Mouse (Mus musculus): ENCODE measurements at regions not wholly inside any gene's neighbourhood (a gene's known extent, or its start where the extent isn't known, plus 50 kb on each side); places are given as distances from the start of the nearest gene placed in this dataset.
A peak's percentile ranks its signal among the peaks of the same experiment; 100 is the strongest.

DNA sequence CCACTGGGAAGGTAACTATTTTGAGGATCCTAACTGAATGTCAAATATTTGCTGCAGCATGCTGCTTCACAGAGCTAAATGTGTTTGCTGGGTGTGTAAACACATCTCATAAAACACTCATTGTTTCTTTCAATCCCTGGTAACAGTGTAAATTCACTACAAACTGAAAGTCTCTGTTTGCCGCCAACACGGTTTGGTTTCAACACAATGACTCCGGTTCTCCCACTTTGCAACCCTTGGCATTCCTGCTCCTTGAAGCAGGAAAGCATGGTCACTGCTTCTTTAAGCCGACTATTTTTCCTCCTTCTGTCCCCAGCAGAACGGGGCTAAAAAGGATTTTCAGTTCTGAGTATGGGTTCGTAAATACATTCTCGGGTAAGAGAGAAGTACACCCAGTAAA, 328.3 kb downstream of the Klf6 start:
- no peak for DNase-seq

DNA sequence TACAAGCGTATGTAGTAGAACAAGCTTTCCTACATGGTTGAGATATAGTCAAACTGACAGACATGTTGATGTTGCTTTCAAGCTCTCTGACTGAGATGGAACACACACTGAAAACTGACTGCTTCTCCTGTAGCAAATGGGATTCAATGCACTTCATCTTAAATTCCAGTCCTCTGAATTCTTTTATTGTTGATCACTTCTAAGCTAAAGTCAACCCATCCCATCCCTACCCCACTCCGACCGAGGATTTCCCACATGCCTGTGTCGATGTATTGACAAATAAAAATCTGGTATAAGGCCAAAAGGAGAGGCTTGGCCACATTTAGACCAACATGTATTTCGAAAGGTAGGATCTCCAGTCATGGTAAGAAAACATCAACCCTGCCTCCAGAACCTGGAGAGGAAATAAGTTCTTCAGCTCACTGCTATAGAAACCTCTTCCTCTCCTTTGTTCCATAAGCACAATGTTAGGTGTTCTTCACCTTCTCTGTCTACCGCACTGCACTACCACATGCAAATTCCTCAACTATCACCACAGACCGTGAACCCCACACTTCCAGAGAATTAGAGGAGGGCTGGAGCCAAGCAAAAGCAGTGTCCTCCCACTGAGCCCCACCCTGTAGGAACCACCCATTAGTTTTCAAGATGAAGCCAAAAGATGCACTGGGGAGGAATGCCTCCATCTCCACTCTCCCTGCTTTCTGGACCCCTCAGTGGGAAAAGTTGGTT, 330.1 kb downstream of the Klf6 start:
- no peak for DNase-seq

DNA sequence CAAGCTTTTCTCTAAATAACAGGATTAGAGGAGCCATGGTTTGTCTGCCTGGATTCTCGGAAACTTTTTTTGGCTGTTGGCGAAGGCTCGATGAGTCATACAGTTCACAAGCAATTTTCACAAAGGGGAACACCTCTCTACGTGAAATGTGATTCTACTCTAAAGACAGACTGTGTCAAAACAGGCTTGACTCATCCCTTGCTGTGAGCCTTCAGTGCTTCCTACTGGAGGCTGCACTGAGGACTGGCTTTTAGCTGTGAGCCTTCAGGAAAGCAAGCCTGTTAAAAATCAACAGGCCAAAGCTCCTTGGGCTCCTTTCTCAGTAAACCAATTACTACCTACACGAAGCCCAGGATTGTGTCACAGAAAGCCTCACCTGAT, 330.6 kb downstream of the Klf6 start:
- DNase-seq: peak; percentile 26 to 39

GRCm38 (mm10) chr13:6196690-6197089, 335.4 kb downstream of the Klf6 start:
- DNase-seq: no peak

- no peak for DNase-seq
These were observed 337.8 kb downstream of the Klf6 start for GRCm38 (mm10) chr13:6199107-6199506.

- no peak for DNase-seq
These were observed 340.2 kb downstream of the Klf6 start for GRCm38 (mm10) chr13:6201516-6201915.

GRCm38 (mm10) chr13:6204801-6205200, 343.1 kb upstream of the Pitrm1 start:
- no peak for DNase-seq

DNA sequence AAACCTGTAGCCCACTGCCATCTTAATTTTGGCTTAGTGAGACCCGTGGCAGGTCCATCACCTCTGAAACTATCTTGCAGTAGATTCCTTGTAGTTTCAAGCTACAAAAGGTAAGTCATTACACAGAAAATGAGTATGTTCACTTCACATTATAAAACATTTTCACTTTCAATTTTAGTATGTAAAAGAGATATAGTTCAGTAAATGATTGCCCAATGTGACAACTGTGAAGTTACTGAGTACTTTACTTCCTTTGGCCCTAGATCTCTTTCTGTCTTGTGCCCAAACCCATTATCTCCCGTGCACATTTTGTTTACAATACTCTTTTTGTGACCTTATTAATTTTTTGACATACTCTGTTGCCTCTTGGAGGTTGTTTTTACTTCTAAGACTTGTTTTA, 335.4 kb upstream of the Pitrm1 start:
- DNase-seq: no peak

DNA sequence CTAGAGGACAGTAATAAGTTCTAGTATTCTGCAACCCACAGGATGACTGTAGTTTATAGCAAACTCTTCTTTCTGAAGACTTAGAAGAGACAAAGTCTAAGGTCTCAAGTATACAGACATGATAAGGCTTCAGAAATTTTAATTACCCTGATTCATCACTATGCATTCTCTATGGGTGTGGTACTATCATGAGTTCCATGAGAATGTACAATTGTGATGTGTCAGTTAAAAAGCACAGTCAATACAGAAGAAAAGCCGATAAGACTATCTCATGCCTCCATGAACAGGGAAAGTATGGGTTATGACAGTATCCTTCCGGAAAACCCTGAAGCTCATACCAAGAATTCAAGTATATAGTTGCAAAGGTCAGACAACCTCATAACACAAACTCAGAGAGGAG, 333.8 kb upstream of the Pitrm1 start:
- DNase-seq: no peak

- DNase-seq: peak in 1 of 2 experiments; percentile 25
These were observed 321.8 kb upstream of the Pitrm1 start for GRCm38 (mm10) chr13:6226087-6226643.

GRCm38 (mm10) chr13:6228278-6228677, 319.7 kb upstream of the Pitrm1 start:
- no peak for DNase-seq

- no peak for DNase-seq
These were observed 312.6 kb upstream of the Pitrm1 start for GRCm38 (mm10) chr13:6235394-6235793.

GRCm38 (mm10) chr13:6236503-6236902, 311.4 kb upstream of the Pitrm1 start:
- DNase-seq: no peak

GRCm38 (mm10) chr13:6237201-6237600, 310.7 kb upstream of the Pitrm1 start:
- DNase-seq: no peak

DNA sequence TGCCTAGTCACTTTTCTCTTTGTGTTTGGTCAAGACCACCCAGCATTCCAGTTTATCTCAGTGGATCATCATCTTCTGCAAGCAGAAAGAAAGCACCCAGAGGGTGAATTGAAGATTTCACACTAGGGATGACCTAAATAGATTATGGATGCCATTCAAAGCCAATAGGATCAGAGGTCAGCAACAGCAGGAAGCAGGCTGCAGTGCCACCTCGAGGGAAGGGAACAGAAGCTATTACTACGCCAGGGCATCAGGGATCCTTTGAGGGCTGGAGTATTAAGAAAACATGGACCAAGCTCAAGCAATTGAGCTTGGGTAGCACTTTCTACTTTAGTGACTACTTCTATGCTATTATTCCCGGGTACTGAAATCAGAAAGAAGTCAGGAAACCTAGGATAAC, 307.1 kb upstream of the Pitrm1 start:
- no peak for DNase-seq

DNA sequence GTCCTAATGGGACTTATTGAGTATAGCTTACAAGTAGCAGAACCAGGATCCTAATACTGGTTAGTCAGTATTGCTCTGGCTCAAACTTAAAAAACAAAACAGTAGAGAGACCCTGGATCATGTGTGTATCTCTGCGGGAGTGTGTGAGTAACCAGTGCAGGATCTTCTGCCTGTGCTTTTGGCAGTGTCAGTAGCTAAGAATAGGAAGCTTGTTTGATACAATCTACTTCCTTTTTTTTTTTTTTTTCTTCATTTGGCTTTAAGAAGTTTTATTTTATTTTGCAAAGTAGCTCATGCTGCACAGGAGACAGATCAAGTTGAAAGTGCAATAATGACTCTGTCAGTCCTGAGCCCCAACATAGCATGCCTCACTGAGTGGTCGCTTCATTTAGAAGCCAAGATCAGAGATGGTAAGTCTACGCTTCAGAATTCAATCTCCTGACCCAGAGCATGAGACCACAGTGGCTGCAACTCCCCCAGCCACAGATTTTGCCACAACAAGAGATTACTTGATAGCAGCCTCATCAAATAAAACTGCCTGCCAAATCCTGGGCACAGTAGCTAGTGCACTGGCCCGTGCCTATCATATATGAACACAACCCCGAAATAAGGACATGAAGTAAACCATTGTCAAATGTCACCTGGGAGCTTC, 306.4 kb upstream of the Pitrm1 start:
- no peak for DNase-seq

GRCm38 (mm10) chr13:6250106-6250505, 297.8 kb upstream of the Pitrm1 start:
- DNase-seq: no peak

- DNase-seq: no peak
These were observed 296.7 kb upstream of the Pitrm1 start for GRCm38 (mm10) chr13:6251025-6251862.

- no peak for DNase-seq
These were observed 295.8 kb upstream of the Pitrm1 start for GRCm38 (mm10) chr13:6252100-6252499.

DNA sequence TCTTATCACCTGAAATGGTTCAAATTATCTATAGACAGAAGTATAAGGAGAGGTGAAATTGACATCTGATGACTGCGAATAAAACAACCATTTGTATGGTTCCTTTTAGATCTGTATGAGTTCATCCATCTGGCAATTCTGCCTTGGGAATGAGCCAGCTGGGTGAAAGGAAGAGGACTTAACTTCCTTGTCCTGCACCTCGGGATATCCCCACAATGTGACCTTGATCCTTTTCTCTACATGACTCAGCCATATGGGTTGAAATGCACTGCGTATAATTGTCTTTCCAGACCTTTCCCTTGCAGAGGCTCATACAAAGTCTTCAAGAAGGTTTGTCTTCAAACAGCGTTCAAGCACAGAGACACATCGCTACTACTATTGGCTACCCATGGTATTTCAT, 292.6 kb upstream of the Pitrm1 start:
- DNase-seq: no peak

DNA sequence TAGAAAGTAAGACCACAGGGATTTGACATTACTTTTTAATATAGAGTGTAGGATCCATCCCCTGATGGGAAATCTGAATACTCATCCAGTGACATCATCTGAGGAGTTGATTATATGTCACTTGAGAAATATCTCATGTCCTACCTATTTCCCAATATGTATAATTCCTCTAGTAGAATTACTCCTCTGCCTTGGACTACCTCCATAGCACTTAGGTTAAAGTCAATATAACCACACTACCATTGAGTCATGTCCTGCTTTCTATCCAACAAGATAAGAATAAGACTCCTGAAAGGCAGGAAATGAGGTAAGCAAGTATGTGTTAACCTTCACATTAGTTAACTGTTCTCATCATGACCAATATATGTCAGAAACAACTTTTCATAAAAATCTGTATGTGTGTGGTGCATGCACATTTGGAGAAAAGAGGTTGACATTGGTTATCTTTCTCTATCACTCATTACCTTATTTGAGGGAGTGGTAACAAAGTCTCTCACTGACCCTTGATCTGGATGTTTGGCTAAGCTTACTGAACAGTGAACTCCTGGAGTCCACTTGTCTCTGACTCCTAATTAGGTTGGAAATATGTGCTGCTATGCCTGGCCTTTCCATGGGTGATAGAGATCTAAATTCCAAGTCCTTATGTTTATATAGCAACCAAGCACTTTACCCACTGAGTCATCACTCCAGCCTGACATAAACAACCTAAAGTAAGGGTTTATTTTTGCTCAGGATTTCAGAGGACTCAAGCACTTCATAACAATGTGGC, 292.0 kb upstream of the Pitrm1 start:
- DNase-seq: peak; percentile 12 to 53

DNA sequence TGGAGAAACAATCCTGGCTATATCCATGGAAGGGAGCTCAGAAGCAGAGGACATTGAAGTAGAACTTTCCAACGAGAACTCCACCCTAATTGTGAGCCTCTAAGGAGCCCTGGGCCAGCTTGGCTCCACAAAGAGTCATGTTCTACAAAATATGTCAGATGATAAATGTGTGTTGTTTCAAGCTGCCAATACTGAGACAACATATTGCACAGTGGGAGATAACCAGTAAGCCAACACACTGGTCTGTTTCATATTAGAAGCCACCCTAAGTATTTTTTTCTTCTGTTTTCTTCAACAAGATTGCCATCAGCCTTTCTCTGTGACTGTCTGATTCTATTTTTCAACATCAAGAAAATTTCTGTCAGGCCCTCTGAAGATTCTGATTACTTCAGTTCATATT, 289.5 kb upstream of the Pitrm1 start:
- DNase-seq: no peak

All from kidney, adult 8-10 months (tissue).